Mouse (Mus musculus): ENCODE data around the gene Rwdd3. TPM values are rescaled to one million over a fixed set of nuclear protein-coding genes. Genes with fewer than 3 reads are reported as not detected.

The Rwdd3 gene
- polyA plus RNA-seq, 1 experiment from 2014 or later: 8.5 TPM

DNA sequence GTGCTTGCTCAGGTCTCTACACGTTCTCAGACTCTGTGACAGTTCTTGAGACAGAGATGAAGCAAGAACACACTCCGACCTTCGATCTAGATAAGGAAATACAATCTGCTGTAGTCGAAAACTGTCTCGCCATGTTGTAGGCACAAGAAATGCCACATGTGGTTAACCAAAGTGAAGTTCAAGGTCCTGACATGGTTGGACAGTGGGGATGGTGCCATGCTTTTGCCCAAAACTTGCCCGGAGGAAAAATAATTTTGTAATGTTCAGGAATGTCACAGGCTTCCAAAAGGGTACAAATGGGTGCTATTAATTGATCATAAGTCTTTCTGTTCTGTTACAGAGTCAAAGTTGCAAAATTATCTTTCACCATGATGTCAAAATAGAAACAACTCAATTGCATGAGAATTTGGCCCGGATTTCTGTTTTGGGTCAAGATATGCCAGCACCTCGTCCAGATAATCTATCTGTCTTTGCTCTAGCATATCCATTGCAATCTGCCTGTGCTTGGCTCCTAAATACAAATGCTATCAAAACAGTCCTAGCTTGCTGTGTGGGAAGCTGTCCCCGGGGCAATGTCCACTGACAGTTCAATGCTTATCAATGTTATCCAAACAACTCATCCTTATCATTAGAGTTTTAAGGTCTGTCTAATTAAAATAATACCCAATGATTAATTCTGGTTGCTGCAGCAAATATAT lies 2.9 kb upstream of the Rwdd3 start:
- no peak for ATAC-seq (replicated peaks; ENCODE audit: low FRiP score, low read depth)

DNA sequence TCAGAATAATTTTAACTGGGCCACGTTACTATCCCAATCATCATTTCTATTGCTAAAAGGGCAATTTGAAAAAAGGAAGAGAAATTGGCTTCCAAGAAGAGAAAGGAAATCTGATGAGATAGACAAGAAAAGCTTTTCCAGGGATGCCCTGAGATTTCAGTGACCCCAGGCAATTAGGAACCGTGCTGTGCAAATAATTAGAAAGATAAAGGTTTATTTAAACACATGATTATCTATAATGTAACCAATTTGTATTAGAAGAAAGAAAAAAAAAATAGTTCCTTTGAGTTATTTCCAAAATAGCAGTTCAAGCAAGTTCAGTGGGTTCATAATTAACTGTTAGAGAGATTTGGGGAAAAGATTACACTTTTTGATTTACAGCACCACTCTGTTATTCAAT lies 1.2 kb upstream of the Rwdd3 start:
- no peak overlapping the region for H3K27ac ChIP-seq
- H3K36me3 ChIP-seq (ENCODE audit: insufficient read depth, low read length): no peaks in the 10 kb centered on the region
- WGBS: 87% methylated on average over 2 of the region's 2 CpGs
- no peak for TF ChIP-seq CTCF (IDR thresholded peaks at IDR 0.05; ENCODE audit: low read depth)
- DNase-seq (ENCODE audit: low spot score) (no peak), ATAC-seq (replicated peaks; ENCODE audit: low FRiP score, low read depth) (no peak)
- no peak overlapping the region for H3K4me3 ChIP-seq (replicated peaks; ENCODE audit: low read depth, low read length)
- H3K27me3 ChIP-seq (ENCODE audit: insufficient read depth, low read length): no peaks in the 10 kb centered on the region
- no peaks in the 10 kb centered on the region for H3K9me3 ChIP-seq (replicated peaks; ENCODE audit: low read length)
- 0 out of 2 replicates have a peak, but pooled peaks cover 4% of the 10 kb centered on the region for H3K4me1 ChIP-seq (replicated peaks; ENCODE audit: insufficient read depth, low read length)
- H3K4me2 ChIP-seq (ENCODE audit: low read length): no peak overlapping the region
- H3K9ac ChIP-seq (ENCODE audit: low read depth, low read length): no peak overlapping the region

More for the DNA sequence above, 2.9 kb upstream of the Rwdd3 start:
- no peaks in the 10 kb centered on the region for H3K9me3 ChIP-seq (replicated peaks; ENCODE audit: low read length)
- no peak overlapping the region for H3K9ac ChIP-seq (ENCODE audit: low read depth, low read length)
- no peaks in the 10 kb centered on the region for H3K27me3 ChIP-seq (ENCODE audit: insufficient read depth, low read length)
- H3K4me1 ChIP-seq (replicated peaks; ENCODE audit: insufficient read depth, low read length): 0 out of 2 replicates have a peak, but pooled peaks cover 4% of the 10 kb centered on the region
- no peak overlapping the region for H3K27ac ChIP-seq
- no peak overlapping the region for H3K4me3 ChIP-seq (replicated peaks; ENCODE audit: low read depth, low read length)
- DNase-seq (ENCODE audit: low spot score): no peak
- H3K36me3 ChIP-seq (ENCODE audit: insufficient read depth, low read length): no peaks in the 10 kb centered on the region
- no peak overlapping the region for H3K4me2 ChIP-seq (ENCODE audit: low read length)
- TF ChIP-seq CTCF (IDR thresholded peaks at IDR 0.05; ENCODE audit: low read depth): no peak
- 72% methylated on average over 9 of the region's 9 CpGs for WGBS

DNA sequence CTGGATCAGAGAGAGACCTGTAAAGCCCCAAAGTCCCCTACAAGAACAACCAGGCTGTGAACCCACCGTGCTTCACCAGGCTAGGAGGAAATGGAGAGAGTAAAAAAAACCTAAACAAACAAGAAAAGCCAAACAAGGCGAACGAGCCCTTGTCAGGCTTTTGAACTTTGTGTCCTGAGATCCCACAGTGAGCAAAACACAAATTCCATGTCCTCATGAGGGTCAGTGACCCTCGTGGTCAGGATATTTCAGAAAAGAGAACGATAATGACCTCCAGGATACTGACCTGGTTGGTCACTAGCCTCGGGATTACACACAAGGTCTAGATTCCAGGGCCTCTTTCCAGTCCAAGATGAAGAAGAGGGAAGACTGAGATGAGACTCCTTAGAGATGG lies 374 bp upstream of the Rwdd3 start:
- Histone ChIP-seq H3K4me2 (ENCODE audit: low read length) (peak overlapping the region; percentile 93), H3K9me3 (replicated peaks; ENCODE audit: low read length) (no peaks in the 10 kb centered on the region), H3K27me3 (ENCODE audit: insufficient read depth, low read length) (no peaks in the 10 kb centered on the region), H3K36me3 (ENCODE audit: insufficient read depth, low read length) (no peaks in the 10 kb centered on the region), H3K27ac (no peak overlapping the region), H3K4me1 (replicated peaks; ENCODE audit: insufficient read depth, low read length) (0 out of 2 replicates have a peak, but pooled peaks cover 4% of the 10 kb centered on the region), H3K9ac (ENCODE audit: low read depth, low read length) (0 out of 2 replicates have a peak overlapping the region, but pooled peaks have one; percentile 65), H3K4me3 (replicated peaks; ENCODE audit: low read depth, low read length) (peak overlapping the region; percentile 75)
- TF ChIP-seq CTCF (IDR thresholded peaks at IDR 0.05; ENCODE audit: low read depth): no peak
- no peak for DNase-seq (ENCODE audit: low spot score)
- 39% methylated on average over 6 of the region's 6 CpGs for WGBS
- no peak for ATAC-seq (replicated peaks; ENCODE audit: low FRiP score, low read depth)

DNA sequence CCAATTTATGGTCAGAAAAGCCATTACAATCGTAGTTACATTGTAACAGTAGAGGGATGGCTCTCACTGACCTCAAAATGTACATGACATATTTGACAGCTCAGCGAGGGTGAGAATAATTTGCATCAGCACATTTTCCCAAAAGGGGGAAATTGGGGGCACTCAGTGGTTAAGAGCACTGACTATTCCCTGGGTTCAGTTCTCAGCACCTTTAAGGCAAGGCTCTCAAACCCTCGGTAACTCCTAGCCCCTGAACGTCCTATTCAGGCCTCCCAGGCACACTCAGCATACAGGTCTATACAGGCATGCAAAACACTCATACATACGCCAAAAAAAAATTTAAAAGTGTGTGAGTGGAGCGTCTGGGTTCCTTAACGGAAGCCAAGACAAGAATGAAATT lies 864 bp downstream of the Rwdd3 start:
- DNase-seq (ENCODE audit: low spot score): no peak
- H3K4me2 ChIP-seq (ENCODE audit: low read length): peak overlapping the region; percentile 93
- ATAC-seq (replicated peaks; ENCODE audit: low FRiP score, low read depth): no peak
- H3K4me3 ChIP-seq (replicated peaks; ENCODE audit: low read depth, low read length): peak overlapping the region; percentile 75
- 46% methylated on average over 7 of the region's 7 CpGs for WGBS
- no peaks in the 10 kb centered on the region for H3K36me3 ChIP-seq (ENCODE audit: insufficient read depth, low read length)
- H3K9me3 ChIP-seq (replicated peaks; ENCODE audit: low read length): no peaks in the 10 kb centered on the region
- no peak for TF ChIP-seq CTCF (IDR thresholded peaks at IDR 0.05; ENCODE audit: low read depth)
- H3K9ac ChIP-seq (ENCODE audit: low read depth, low read length): no peak overlapping the region
- H3K27me3 ChIP-seq (ENCODE audit: insufficient read depth, low read length): no peaks in the 10 kb centered on the region
- 0 out of 2 replicates have a peak, but pooled peaks cover 4% of the 10 kb centered on the region for H3K4me1 ChIP-seq (replicated peaks; ENCODE audit: insufficient read depth, low read length)
- H3K27ac ChIP-seq: no peak overlapping the region

DNA sequence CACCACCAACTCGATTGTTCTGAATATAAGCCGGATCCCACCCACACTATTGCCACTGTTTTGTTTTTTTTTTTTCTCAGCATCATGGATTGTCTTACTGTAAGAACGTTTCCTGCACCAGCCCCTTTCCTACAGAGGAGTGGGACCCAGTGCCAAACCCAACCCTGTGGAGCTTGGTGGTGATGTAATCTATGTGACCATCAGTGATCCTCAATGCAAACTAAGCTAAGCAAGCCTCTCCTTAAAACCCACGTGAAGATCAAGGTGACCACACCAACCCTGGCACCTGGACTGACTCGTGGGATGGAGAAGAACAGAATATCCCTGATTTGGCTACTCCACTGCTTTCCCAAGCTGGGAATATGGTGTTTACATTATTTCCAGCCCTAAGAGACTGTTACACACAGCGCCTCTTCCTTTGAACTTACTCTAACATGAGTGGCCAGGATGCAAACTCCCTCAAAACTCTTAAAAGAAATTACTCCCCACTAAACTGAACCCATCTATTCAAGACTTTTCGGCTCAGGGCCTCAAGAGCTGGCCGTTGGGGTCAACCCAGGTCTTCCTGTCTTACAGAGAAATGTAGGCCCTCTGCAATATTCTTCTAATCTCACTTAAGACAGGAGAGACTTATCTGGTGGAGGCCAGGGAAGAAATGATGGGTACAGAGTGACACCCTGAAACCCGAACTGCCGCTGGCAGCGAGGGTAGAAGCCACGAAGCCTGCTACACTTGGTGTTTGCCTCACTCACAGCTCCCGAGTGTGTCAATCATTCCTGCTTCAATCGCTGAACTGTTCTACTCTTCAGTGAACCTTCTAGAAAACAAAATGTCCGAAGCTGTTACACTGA lies 2.2 kb downstream of the Rwdd3 start:
- ATAC-seq (replicated peaks; ENCODE audit: low FRiP score, low read depth) (no peak), DNase-seq (ENCODE audit: low spot score) (no peak)
- Histone ChIP-seq H3K9me3 (replicated peaks; ENCODE audit: low read length) (no peaks in the 10 kb centered on the region), H3K36me3 (ENCODE audit: insufficient read depth, low read length) (no peaks in the 10 kb centered on the region), H3K27ac (no peak overlapping the region), H3K9ac (ENCODE audit: low read depth, low read length) (no peak overlapping the region), H3K27me3 (ENCODE audit: insufficient read depth, low read length) (no peaks in the 10 kb centered on the region), H3K4me3 (replicated peaks; ENCODE audit: low read depth, low read length) (no peak overlapping the region), H3K4me1 (replicated peaks; ENCODE audit: insufficient read depth, low read length) (0 out of 2 replicates have a peak, but pooled peaks cover 4% of the 10 kb centered on the region), H3K4me2 (ENCODE audit: low read length) (no peak overlapping the region)
- WGBS: 74% methylated on average over 15 of the region's 15 CpGs
- TF ChIP-seq CTCF (IDR thresholded peaks at IDR 0.05; ENCODE audit: low read depth): no peak

DNA sequence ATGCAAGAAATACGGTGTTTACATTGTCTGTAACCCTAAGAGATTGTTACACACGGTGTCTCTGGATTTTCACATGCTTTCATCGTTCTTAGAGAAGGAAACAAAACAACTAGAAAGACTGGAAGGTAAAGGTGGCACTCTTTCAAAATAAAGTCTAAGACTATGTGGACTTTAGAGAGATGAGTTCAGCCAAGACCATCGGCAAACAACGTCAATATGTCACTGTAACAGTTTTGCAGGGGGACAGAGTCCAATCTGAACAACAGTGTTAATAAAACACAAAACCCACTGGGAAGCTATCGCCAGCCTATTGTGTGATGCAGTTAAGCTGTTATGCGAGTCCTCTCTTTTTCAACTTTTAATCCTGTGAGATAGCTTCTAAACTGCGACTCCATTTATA lies 2.9 kb downstream of the Rwdd3 start:
- DNase-seq (ENCODE audit: low spot score) (no peak), ATAC-seq (replicated peaks; ENCODE audit: low FRiP score, low read depth) (no peak)
- no peak overlapping the region for H3K4me2 ChIP-seq (ENCODE audit: low read length)
- TF ChIP-seq CTCF (IDR thresholded peaks at IDR 0.05; ENCODE audit: low read depth): no peak
- 84% methylated on average over 8 of the region's 8 CpGs for WGBS
- no peaks in the 10 kb centered on the region for H3K27me3 ChIP-seq (ENCODE audit: insufficient read depth, low read length)
- H3K36me3 ChIP-seq (ENCODE audit: insufficient read depth, low read length): no peaks in the 10 kb centered on the region
- no peak overlapping the region for H3K27ac ChIP-seq
- 0 out of 2 replicates have a peak, but pooled peaks cover 4% of the 10 kb centered on the region for H3K4me1 ChIP-seq (replicated peaks; ENCODE audit: insufficient read depth, low read length)
- no peak overlapping the region for H3K4me3 ChIP-seq (replicated peaks; ENCODE audit: low read depth, low read length)
- no peaks in the 10 kb centered on the region for H3K9me3 ChIP-seq (replicated peaks; ENCODE audit: low read length)
- H3K9ac ChIP-seq (ENCODE audit: low read depth, low read length): no peak overlapping the region
